Mouse (Mus musculus) C2C12 (cell line): ENCODE measurements around the gene Fap.

ENCODE experiments used
- CTCF ChIP-seq: IDR thresholded peaks from one replicate; pipeline ENCODE4 v1.5.1; 2011; ENCODE audit not compliant: control insufficient read depth, insufficient read depth, insufficient read length
- USF1 ChIP-seq: IDR thresholded peaks from one replicate; pipeline ENCODE4 v1.6.1; 2011; ENCODE audit warnings: low read depth, mild to moderate bottlenecking, control low read depth, moderate library complexity

GRCm38 (mm10) chr2:62514477-62514876 is 59.4 kb downstream of the Fap start:
- TF ChIP-seq CTCF (no peak), USF1 (no peak)
